Mouse (Mus musculus): ENCODE measurements around the gene Krt13.

Krt13 gene

DNA sequence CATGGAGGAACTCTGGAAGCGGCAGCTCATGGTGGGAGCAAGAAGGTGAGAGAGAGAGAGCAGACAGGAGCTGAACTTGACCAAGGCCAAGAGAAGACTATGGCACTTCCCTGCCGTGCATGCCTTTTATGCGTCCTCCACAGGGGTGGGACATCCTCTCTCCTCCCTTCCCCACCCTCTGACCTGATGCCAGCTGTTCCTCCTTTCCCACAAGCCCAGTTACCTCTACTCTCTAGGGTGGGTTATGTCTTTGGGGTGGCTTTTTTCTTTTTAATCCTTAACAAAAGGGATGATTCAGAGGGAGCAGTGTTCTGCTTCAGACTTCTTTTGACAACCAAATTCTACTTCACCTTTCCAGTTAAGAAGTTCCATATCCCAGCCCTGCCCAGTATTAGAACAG, at the start of gene Krt13:
TSS of gene Krt13 (minus strand) at position 101 of the 400 bp plus-strand sequence.
- no peak for DNase-seq (ENCODE audit: low spot score in 2 of 2)

DNA sequence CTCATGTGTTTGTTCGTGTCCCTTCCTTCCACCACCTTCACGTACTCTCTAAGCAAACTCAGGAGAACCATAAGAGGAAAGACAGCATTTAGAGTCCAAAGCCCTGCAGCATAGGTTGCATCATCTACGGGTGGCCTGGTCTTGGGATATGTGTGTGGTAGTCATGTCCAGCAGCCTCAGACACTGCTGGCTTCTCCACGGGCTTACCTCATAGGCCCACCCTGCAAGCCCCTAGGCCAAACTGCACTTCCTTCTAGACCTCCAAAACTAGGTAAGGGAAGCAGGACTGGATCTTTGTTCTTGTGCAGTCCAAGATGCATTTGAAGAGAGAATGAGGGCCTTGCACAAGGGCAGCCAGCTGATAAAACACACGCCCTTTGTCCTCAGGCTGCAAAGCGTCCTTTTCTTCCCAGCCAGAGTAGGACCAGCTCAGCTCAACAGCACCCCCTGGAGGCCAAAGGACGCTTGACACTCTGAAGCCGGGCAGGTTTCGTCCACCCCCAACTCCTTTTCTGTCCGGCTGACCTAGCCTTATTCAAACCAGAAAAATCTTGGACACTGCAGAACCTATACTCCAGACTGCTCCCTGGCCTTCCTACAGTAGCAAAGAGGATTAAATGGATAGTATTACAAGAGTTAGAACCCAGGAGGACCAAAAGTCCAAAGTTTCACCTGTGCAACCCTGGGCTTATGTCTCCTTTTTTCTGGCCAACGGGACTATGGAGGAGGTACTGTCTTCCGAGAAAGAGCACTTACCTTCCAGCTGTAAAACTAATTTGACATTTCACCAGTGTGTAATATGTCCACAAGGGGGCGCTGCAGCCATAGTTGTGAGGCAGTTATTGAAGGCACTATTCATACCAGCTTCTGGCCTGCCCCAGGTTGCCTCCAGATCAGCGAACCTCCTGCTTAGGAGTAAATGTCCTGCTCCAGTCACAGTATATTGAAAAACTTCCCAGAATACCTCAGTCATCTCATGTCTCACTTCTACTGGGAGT, 47.7 kb upstream of the Krt13 start:
- DNase-seq (ENCODE audit: low spot score in 2 of 2): peak; percentile 34 to 77

DNA sequence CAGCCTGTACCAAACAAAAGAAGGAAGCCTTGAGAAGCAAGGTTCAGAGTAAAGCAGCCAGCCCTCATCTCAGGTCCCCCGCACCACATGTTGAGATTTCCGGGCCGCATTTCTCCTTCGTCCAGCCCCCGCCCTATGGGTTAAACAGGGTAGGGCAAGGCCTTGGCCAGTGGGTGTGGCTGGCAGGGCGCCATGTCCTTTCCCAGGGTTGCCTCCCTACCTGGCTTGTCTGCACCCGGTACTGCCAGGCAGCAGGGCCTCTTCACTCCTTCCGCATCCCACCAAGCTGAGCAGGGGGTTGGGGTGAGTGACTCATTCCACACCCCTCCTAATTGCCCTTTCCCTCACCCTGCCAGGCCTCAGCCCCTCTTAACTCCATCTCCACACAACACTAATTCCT, 46.7 kb upstream of the Krt13 start:
- no peak for DNase-seq (ENCODE audit: low spot score in 2 of 2)

DNA sequence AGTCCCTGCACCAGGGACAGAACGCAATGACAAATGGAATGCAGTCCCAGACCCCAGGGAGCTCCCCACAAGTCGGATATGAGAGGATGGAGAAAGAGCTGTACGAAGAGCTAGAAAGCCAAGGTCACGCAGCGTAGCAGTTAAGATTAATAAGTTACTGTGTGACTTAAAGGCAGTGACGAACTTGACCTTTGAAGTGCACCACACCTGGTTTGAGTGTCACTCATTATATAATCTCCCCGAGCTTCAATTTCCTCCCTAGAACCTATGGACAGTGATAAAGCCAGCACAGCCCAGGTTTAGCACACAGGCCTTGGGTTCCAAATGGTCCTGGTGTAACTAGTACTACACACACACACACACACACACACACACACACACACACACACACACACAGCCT, 43.0 kb upstream of the Krt13 start:
- DNase-seq (ENCODE audit: low spot score in 2 of 2): no peak

DNA sequence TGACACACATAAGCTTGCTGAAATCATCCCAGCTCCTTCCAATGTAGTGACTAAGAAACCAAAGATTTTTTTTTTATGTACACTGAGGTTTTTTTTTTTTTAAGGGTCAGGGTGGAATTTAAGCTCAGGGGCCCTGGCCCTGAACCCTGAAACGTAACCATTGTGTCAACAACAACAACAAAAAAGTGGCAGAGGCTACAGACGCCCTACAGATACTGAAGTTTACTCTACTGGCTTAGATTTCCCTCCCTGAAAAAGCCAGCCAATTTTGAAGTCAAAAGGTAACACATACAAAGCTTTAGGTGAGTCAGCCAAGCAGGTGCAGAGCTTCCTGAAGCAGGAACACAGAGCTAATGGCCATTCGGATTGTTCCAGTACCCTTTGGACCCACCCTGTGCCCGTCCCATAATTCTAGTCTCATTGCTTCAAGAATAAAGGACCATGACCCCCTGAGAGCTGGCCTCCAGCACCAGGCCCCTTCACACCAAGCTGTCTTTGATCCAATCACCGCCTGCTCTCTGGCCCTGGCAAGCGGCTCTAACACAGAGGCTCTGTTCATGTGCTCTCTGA, 36.6 kb upstream of the Krt13 start:
- no peak for DNase-seq (ENCODE audit: low spot score in 2 of 2)

DNA sequence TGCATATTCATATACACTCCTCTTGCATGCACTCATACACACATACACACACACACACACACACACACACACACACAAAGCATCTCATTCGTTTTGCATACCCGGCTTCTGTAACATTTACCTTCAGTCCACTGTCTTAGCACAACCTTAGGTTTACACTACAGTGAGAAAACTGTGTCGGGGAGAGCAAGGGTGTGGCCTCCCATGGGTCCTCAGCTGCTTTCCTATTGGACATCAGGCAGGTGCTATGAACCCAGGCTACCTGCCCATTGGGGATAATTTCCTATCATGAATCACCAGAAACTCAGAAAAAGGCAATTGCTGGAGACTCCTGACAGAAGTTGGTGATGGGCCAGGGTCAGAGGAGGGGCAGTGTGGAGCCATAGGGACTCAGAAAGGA, 36.0 kb upstream of the Krt13 start:
- no peak for DNase-seq (ENCODE audit: low spot score in 2 of 2)

DNA sequence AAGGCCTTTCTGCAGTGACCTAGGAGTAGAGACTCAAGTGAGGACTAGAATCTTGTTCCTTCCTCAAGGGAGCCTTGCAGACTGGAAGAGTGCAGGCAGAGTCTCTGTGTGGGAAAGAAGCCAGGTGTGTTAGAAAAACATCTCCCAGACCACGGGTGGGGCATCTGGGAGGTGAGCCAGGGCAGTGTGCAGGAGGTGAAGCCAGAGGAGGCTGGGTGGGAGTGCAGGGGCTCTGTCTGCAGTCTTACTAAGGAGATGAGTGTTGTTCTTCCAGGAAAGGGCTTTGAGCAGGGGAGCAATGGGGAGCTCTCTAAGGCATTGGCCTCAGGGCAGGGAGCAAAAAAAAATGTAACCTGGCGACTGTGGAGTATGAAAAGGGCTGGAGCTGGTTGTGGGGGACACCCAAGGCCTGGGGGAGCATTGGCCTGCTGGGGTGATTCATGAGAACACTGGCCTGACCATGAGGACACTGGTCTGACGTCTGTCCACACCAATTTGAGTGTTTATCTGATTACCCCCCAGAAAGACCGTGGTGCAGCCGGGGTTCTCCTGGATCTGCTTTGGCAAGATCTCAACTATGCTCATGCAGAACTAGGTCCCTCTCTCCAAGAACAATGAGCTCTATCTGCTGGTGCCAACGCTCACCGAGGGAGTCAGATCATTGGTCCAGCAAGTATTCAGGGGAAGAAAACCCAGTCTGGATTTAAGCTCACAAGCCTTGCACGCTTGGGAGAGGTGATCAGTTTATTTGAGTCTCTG, 34.3 kb upstream of the Krt13 start:
- no peak for DNase-seq (ENCODE audit: low spot score in 2 of 2)

DNA sequence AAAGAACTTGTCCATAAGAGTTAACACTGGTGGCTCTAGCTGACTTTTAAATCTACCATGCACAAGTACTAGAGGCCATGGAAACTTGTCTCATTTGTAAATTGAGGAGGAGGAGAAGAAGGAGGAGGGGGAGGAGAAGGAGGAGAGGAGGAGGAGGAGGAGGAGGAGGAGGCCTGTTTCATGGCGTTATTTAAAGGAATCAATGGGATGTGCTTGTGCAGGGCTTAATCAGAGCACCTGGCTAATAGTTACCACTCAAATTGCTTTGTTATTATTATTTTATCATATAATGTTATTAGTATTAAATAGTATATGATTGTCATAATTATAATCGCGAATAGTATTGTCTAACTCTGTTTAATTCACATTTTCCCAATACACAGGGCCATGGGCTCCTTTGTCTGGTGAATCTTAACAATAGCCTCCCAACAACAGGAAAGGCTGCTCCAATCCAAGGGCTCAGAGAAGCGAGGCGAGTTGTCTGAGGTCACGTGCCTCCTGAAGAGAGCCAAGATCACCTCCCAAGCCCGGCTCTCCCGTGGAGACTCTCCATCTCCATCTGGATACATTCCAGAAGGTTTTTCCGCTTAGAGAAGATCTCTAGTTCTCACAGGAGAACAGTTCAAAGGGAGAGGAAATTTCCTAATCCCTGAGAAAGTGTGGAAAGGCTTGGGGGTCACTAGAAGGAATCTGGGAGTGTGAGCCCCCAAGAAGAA, 27.4 kb upstream of the Krt13 start, which contains the start of gene Krt19:
TSS of gene Krt19 (minus strand) at position 51 of the 716 bp plus-strand sequence.
- no peak for DNase-seq (ENCODE audit: low spot score in 2 of 2)

DNA sequence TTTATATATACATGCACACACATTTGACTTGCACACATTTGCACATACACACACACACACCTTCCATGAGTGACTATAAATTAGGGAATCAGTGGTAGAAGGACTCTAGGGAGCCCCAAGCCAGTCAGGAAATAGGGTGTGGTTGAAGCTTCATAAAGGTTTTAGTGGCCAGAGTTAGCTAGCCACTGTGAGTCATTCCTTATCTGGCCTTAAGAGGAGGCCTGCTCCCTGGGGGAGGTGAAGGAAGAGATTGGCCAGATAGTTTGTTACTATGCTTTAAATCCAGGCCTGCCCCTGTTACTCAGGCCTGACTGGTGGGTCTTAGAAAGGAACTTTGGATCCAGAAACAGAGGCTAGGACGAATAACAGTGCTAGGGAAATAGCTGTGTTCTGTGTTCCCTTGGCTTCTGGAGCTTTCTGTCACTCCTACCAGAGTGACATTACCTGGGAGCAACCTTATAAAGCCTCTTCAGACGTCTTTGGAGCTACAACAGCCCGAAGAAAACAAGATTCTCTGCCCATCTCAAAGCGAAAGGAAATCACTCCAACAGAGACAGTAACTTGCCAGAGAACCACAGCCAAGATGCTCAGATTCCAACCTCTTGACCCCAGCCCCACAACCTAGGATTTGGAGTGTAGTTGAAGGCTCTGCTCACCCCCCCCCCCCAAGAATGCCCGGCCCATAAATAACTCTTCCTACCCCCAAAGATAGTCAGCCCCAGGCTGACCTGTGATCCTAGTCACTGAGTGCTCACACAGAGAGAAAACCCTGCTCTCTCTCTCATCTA, 26.4 kb upstream of the Krt13 start:
- no peak for DNase-seq (ENCODE audit: low spot score in 2 of 2)

DNA sequence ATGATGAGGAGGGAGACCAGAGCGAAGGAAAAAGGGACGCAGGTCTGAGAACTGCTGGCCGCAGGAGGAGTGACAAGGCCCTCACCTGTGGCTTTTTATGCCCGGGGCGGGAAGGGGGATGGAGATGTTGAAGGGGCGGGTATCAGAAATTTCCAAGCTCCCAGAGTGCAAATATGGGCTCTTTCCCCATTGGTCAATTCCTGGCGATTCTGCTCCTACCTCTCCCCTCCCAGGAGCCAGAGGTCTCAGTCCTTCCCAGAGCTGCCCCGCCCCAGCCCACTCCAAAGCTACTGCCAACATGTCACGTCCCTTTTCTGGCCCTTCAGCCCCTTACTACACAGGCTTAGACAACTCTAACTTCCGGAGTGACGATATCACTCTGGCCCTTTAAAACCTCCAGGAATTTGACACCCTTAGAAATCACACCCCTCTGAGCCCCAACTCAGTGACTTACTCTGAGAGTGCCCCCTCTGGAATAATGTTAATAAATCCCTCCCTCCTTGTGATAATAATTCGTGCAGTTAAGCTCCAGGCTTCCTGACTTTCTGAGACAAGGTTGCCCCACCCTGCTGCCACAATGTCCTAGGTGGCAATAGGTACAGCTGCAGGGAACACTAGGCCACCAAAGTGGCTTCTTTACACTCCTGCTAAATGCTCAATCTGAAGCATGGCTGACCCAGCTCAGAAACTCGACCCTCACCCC, 24.6 kb upstream of the Krt13 start:
- DNase-seq (ENCODE audit: low spot score in 2 of 2): no peak

DNA sequence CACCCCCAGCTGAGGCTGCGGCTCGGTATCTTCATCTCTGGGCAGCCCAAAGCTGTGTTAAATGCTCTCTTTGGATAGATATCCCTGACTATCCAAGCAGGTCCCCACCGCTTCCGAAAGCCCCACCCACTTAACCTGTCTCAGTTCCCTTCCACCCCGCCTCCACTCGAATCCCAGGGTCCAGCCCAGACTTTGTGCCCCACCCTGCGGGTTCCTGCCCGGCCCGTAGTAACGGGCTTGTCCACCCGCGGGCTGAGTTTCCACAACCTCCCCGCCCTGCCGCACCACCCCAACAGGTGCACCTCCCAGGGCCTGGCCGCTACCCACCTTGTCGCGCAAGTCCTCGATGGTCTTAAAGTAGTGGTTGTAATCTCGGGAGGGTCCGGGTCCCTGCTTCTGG, 23.7 kb upstream of the Krt13 start:
- no peak for DNase-seq (ENCODE audit: low spot score in 2 of 2)

DNA sequence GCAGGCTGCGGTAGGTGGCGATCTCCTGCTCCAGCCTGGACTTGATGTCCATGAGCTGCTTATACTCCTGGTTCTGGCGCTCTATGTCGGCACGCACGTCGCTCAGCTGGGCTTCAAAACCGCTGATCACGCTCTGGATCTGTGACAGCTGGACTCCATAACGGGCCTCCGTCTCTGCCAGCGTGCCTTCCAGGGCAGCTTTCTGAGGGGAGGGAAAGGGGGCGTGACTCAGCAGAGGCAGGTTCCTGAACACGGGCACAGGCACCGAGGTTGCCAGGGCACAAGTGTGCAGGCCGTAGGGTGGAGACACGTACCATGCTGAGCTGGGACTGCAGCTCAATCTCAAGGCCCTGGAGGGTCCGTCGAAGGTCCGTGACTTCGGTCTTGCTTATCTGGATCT, 19.6 kb upstream of the Krt13 start:
- DNase-seq (ENCODE audit: low spot score in 2 of 2): no peak

DNA sequence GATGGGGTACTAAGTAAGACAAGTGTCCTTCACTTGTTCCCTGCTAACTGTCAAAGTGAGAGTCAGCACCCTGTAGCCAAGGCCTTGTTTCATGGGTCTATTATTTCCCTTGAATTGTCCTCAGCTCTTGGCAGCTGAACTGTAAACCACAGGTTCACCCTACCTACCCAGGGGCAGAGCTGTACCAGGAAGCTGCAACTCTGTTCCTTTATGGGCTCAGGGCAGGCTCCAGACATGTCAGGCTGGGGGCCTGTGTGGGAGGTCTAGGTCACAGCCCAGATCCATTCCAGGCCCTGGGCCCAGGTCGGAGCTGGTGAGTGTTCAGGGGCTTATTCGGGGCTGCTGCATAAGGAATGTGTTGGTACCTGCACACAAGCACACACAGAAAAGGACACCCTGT, 18.0 kb upstream of the Krt13 start:
- DNase-seq (ENCODE audit: low spot score in 2 of 2): no peak

DNA sequence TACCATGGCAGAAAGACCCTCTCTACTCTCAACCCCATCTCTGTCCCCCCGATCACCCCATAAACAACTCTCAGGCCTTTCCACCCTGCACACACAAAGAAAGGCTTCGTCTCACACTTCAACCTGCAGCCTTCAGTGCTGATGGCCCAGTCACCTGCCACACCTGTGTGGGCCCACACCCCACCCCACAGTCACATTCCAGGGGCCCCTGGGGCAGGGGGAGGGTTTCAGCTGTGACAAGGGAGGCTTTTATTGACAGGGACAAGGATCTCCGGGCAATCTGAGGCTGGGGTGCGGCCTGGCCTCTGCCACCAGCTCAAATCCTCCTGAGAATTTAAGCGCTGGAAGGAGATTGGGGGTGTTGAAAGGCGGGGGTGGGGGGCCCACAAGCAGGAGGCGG, 17.4 kb upstream of the Krt13 start:
- DNase-seq (ENCODE audit: low spot score in 2 of 2): no peak

DNA sequence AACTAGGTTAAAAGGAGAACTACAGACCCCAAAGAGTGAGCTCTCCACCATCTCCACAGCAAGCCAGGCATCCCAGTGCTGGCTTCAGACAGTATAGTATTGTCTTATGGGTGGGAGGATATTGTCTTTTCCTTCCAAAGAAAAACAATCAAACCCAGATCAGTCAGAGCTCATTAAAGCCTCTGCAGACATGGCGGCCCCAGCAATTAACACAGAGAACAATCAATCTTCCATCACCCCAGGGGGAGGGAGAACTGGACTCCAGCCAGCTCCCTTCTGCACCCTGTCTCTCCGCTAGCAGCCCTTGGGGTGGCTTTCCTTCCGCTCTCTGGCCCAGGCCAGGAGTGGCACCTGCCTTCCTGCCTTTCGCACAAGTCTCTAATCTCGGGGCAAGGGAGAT, 16.3 kb upstream of the Krt13 start:
- no peak for DNase-seq (ENCODE audit: low spot score in 2 of 2)

DNA sequence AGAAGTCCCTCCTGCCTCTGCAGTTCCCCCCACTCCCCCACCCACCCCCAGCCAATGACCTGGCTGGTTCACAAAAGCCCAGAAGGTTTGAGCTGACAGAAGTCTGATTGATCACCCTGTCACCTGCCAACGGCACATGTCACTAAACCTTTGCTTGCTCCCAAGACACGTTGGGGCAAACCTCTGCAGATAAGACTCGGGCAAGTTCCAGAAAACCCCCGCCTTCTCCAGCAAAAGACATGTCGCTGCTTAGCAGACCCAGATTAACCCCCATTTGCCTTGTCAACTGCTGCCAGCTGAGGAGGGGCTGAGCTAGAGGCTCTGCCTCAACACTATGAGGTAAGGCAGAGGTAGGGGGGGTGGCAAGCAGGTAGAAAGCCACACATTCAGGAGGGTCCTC, 15.2 kb upstream of the Krt13 start:
- DNase-seq (ENCODE audit: low spot score in 2 of 2): no peak

DNA sequence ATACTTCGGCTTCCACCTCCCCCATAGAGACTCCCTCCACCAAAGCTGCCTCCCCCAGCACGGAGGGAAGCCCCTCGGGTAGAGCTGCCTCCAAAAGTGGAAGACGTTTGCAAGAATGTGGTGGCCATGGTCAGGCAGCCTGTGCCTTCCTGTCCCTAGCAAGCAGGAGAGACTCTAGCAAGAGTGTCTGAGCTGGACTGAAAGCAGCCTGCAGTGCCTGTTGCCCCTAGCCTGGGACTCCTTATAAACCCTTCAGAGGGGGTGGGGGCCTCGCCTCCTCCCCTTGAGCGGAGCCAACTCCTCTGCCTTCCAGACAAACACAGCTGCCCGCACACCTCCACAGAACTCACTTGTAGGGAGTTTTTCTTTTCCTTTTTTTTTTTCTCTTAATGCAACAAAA, 14.4 kb upstream of the Krt13 start, which contains the start of gene Krt15:
TSS of gene Krt15 (minus strand) at position 198 of the 400 bp plus-strand sequence.
- DNase-seq (ENCODE audit: low spot score in 2 of 2): no peak

DNA sequence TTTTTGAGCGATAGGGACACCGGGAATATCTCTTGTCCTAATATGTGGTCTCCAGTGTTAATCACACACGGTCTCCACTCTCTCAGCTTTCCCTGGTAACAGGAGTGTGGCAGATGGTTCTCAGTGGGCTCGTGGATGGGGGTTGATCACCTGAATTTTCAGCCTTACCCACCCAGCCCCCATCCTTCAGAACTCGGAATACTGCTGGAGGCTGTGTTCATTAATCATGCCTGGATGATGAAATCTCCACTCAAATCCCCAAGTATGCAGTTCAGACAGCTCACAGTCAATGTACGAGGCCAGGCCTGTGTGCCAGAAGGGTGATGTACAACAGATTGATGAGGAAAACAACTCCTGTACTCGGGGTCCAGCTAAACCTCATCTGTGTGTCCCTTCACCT, 3.5 kb upstream of the Krt13 start:
- DNase-seq (ENCODE audit: low spot score in 2 of 2): no peak

DNA sequence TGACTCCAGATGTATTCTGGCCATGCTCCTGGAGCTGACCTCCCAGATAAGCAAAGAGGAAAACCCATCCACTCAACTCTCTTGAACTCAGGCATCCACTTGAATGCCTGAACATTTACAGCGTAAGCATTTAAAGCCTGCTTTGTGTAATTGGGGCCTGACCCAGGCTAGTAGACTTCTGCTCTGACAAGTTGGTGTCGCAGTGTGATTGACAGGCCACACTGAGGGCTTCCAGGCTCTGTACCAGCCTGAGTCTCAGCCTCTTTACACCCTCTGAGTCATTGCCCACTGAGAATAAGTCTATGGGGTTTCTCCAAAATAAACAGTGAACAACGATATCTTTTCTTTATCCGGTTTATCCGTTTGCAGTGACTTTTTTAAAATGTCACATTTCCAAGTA, 1.0 kb downstream of the Krt13 start:
- no peak for DNase-seq (ENCODE audit: low spot score in 2 of 2)

DNA sequence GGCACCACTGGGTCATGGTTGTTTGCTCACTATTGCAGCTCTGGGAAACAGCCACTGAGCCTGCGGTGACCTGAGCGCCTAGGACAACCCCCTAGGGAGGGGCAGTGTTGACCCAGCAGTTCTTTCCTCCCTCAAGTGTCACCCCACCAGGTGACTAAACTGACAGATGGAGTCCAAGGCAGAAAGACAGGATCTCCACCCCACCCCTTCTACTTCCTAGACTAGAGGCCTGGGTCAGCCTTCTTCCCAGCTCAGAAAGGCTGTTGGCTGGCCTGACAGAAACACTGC, 7.7 kb downstream of the Krt13 start:
- no peak for DNase-seq (ENCODE audit: low spot score in 2 of 2)
